Mouse (Mus musculus): ENCODE measurements around the gene Ms4a4a. TPM values are rescaled to one million over a fixed set of nuclear protein-coding genes. Genes with fewer than 3 reads are reported as not detected.

The Ms4a4a gene
- polyA plus RNA-seq, 1 experiment from 2014 or later = 8.6 TPM

- ATAC-seq = no peak
- H3K36me3 ChIP-seq (ENCODE audit: control insufficient read depth, insufficient read depth) = no peaks in the 10 kb centered on the region
- H3K27ac ChIP-seq (ENCODE audit: low read depth, low read length) = no peak overlapping the region
- H3K4me2 ChIP-seq (replicated peaks; ENCODE audit: low read depth) = no peak overlapping the region
- no peak for TF ChIP-seq CTCF (IDR thresholded peaks at IDR 0.05; ENCODE audit: low read depth)
- H3K4me3 ChIP-seq (ENCODE audit: low read depth, low read length) = no peak overlapping the region
- no peaks in the 10 kb centered on the region for H3K4me1 ChIP-seq (replicated peaks; ENCODE audit: control insufficient read depth, insufficient read depth, low read length)
- 79% methylated on average over 4 of the region's 4 CpGs for WGBS
- H3K9ac ChIP-seq (ENCODE audit: low read depth, low read length) = no peak overlapping the region
- no peaks in the 10 kb centered on the region for H3K9me3 ChIP-seq (ENCODE audit: control insufficient read depth)
- no peaks in the 10 kb centered on the region for H3K27me3 ChIP-seq (replicated peaks; ENCODE audit: control insufficient read depth, insufficient read depth, low read length)
These were observed 12.4 kb downstream of the Ms4a4a start for GRCm38 (mm10) chr19:11387685-11388084.

- Histone ChIP-seq H3K27ac (ENCODE audit: low read depth, low read length) (no peak overlapping the region), H3K9me3 (ENCODE audit: control insufficient read depth) (no peaks in the 10 kb centered on the region), H3K4me1 (replicated peaks; ENCODE audit: control insufficient read depth, insufficient read depth, low read length) (no peaks in the 10 kb centered on the region), H3K4me2 (replicated peaks; ENCODE audit: low read depth) (no peak overlapping the region), H3K36me3 (ENCODE audit: control insufficient read depth, insufficient read depth) (no peaks in the 10 kb centered on the region), H3K27me3 (replicated peaks; ENCODE audit: control insufficient read depth, insufficient read depth, low read length) (no peaks in the 10 kb centered on the region), H3K4me3 (ENCODE audit: low read depth, low read length) (no peak overlapping the region), H3K9ac (ENCODE audit: low read depth, low read length) (no peak overlapping the region)
- no peak for TF ChIP-seq CTCF (IDR thresholded peaks at IDR 0.05; ENCODE audit: low read depth)
- 76% methylated on average over 2 of the region's 2 CpGs for WGBS
- no peak for ATAC-seq
These were observed 13.6 kb downstream of the Ms4a4a start for GRCm38 (mm10) chr19:11388949-11389348.

- ATAC-seq = no peak
- no peaks in the 10 kb centered on the region for H3K36me3 ChIP-seq (ENCODE audit: control insufficient read depth, insufficient read depth)
- H3K4me2 ChIP-seq (replicated peaks; ENCODE audit: low read depth) = no peak overlapping the region
- no peak overlapping the region for H3K27ac ChIP-seq (ENCODE audit: low read depth, low read length)
- no peaks in the 10 kb centered on the region for H3K27me3 ChIP-seq (replicated peaks; ENCODE audit: control insufficient read depth, insufficient read depth, low read length)
- no peak for TF ChIP-seq CTCF (IDR thresholded peaks at IDR 0.05; ENCODE audit: low read depth)
- H3K9me3 ChIP-seq (ENCODE audit: control insufficient read depth) = no peaks in the 10 kb centered on the region
- H3K4me1 ChIP-seq (replicated peaks; ENCODE audit: control insufficient read depth, insufficient read depth, low read length) = no peaks in the 10 kb centered on the region
- H3K4me3 ChIP-seq (ENCODE audit: low read depth, low read length) = no peak overlapping the region
- no peak overlapping the region for H3K9ac ChIP-seq (ENCODE audit: low read depth, low read length)
These were observed 20.4 kb downstream of the Ms4a4a start for GRCm38 (mm10) chr19:11395769-11396168.

- Histone ChIP-seq H3K9ac (ENCODE audit: low read depth, low read length) (no peak within 1 kb of the TSS), H3K4me1 (replicated peaks; ENCODE audit: control insufficient read depth, insufficient read depth, low read length) (no peaks in the 10 kb centered on the region), H3K9me3 (ENCODE audit: control insufficient read depth) (no peaks in the 10 kb centered on the region), H3K27ac (ENCODE audit: low read depth, low read length) (no peak within 1 kb of the TSS), H3K27me3 (replicated peaks; ENCODE audit: control insufficient read depth, insufficient read depth, low read length) (no peaks in the 10 kb centered on the region), H3K36me3 (ENCODE audit: control insufficient read depth, insufficient read depth) (no peaks in the 10 kb centered on the region), H3K4me3 (ENCODE audit: low read depth, low read length) (no peak within 1 kb of the TSS), H3K4me2 (replicated peaks; ENCODE audit: low read depth) (no peak within 1 kb of the TSS)
- WGBS = 84% methylated on average over 3 of the region's 3 CpGs
- no peak for ATAC-seq
- no peak for TF ChIP-seq CTCF (IDR thresholded peaks at IDR 0.05; ENCODE audit: low read depth)
These were observed 29.2 kb downstream of the Ms4a4a start, which contains the start of gene Ms4a4c for GRCm38 (mm10) chr19:11404527-11404926. Gene Ms4a4c, plus strand, starts transcription at chr19:11404770.

- no peak for TF ChIP-seq CTCF (IDR thresholded peaks at IDR 0.05; ENCODE audit: low read depth)
- Histone ChIP-seq H3K4me2 (replicated peaks; ENCODE audit: low read depth) (no peak overlapping the region), H3K9me3 (ENCODE audit: control insufficient read depth) (no peaks in the 10 kb centered on the region), H3K4me3 (ENCODE audit: low read depth, low read length) (no peak overlapping the region), H3K27me3 (replicated peaks; ENCODE audit: control insufficient read depth, insufficient read depth, low read length) (no peaks in the 10 kb centered on the region), H3K36me3 (ENCODE audit: control insufficient read depth, insufficient read depth) (no peaks in the 10 kb centered on the region), H3K4me1 (replicated peaks; ENCODE audit: control insufficient read depth, insufficient read depth, low read length) (no peaks in the 10 kb centered on the region), H3K27ac (ENCODE audit: low read depth, low read length) (no peak overlapping the region), H3K9ac (ENCODE audit: low read depth, low read length) (no peak overlapping the region)
- no peak for ATAC-seq
These were observed 32.1 kb downstream of the Ms4a4a start for GRCm38 (mm10) chr19:11407428-11407827.

- H3K4me3 ChIP-seq (ENCODE audit: low read depth, low read length) = no peak overlapping the region
- H3K27me3 ChIP-seq (replicated peaks; ENCODE audit: control insufficient read depth, insufficient read depth, low read length) = no peaks in the 10 kb centered on the region
- H3K36me3 ChIP-seq (ENCODE audit: control insufficient read depth, insufficient read depth) = no peaks in the 10 kb centered on the region
- H3K9ac ChIP-seq (ENCODE audit: low read depth, low read length) = no peak overlapping the region
- H3K9me3 ChIP-seq (ENCODE audit: control insufficient read depth) = no peaks in the 10 kb centered on the region
- H3K4me1 ChIP-seq (replicated peaks; ENCODE audit: control insufficient read depth, insufficient read depth, low read length) = no peaks in the 10 kb centered on the region
- no peak for ATAC-seq
- H3K4me2 ChIP-seq (replicated peaks; ENCODE audit: low read depth) = no peak overlapping the region
- no peak for TF ChIP-seq CTCF (IDR thresholded peaks at IDR 0.05; ENCODE audit: low read depth)
- 88% methylated on average over 1 of the region's 1 CpGs for WGBS
- no peak overlapping the region for H3K27ac ChIP-seq (ENCODE audit: low read depth, low read length)
These were observed 33.3 kb downstream of the Ms4a4a start for GRCm38 (mm10) chr19:11408591-11408990.

- TF ChIP-seq CTCF (IDR thresholded peaks at IDR 0.05; ENCODE audit: low read depth) = no peak
These were observed 36.3 kb downstream of the Ms4a4a start for GRCm38 (mm10) chr19:11411640-11412039.

More at GRCm38 (mm10) chr19:11411640-11412039, 36.3 kb downstream of the Ms4a4a start:
- Histone ChIP-seq H3K4me3 (ENCODE audit: low read depth, low read length) (no peak overlapping the region), H3K36me3 (ENCODE audit: control insufficient read depth, insufficient read depth) (no peaks in the 10 kb centered on the region), H3K27me3 (replicated peaks; ENCODE audit: control insufficient read depth, insufficient read depth, low read length) (no peaks in the 10 kb centered on the region), H3K4me2 (replicated peaks; ENCODE audit: low read depth) (no peak overlapping the region), H3K4me1 (replicated peaks; ENCODE audit: control insufficient read depth, insufficient read depth, low read length) (no peaks in the 10 kb centered on the region), H3K27ac (ENCODE audit: low read depth, low read length) (no peak overlapping the region), H3K9ac (ENCODE audit: low read depth, low read length) (no peak overlapping the region), H3K9me3 (ENCODE audit: control insufficient read depth) (no peaks in the 10 kb centered on the region)
- no peak for ATAC-seq
- WGBS = 87% methylated on average over 1 of the region's 1 CpGs
